Mouse (Mus musculus) lung, embryonic 14.5 days (tissue): Measurements from ENCODE around the gene Cdc42se2. TPM values are rescaled to one million over a fixed set of nuclear protein-coding genes. Genes with fewer than 3 reads are reported as not detected.

Experiments used
- ATAC-seq: fragments of 200-750 bp; cut with Nextera tagmentation; 2 replicates; pipeline ENCODE4 v1.8.0; 2017; ENCODE audit warnings: mild to moderate bottlenecking, moderate TSS enrichment, moderate library complexity; ENCODE audit not compliant: insufficient read depth
- DNase-seq: peaks from one replicate; pipeline ENCODE4 v3.0.0-alpha.2; 2015
- H3K27ac ChIP-seq: fragments of 300-500 bp; sonication (generic); 2 replicates; pipeline ENCODE4 v1.5.1; 2014; ENCODE audit warnings: low read depth, mild to moderate bottlenecking, moderate library complexity
- H3K27me3 ChIP-seq: fragments of 300-500 bp; sonication (generic); 2 replicates; pipeline ENCODE4 v1.6.1; 2014; ENCODE audit warnings: low read length, control low read depth; ENCODE audit not compliant: insufficient read depth
- H3K36me3 ChIP-seq: fragments of 300-500 bp; sonication (generic); 2 replicates; pipeline ENCODE4 v1.6.1; 2014; ENCODE audit warnings: control low read depth; ENCODE audit not compliant: insufficient read depth
- H3K4me1 ChIP-seq: fragments of 300-500 bp; sonication (generic); 2 replicates; pipeline ENCODE4 v1.6.1; 2014; ENCODE audit warnings: antibody characterized with exemption, control low read depth; ENCODE audit not compliant: insufficient read depth
- H3K4me2 ChIP-seq: fragments of 300-500 bp; sonication (generic); 2 replicates; pipeline ENCODE4 v1.6.1; 2014; ENCODE audit warnings: mild to moderate bottlenecking
- H3K4me3 ChIP-seq: fragments of 300-500 bp; sonication (generic); 2 replicates; pipeline ENCODE4 v1.5.1; 2014; ENCODE audit warnings: low read depth, low read length
- H3K9ac ChIP-seq: fragments of 300-500 bp; sonication (generic); 2 replicates; pipeline ENCODE4 v1.6.1; 2014
- H3K9me3 ChIP-seq: fragments of 300-500 bp; sonication (generic); 2 replicates; pipeline ENCODE4 v1.6.1; 2016; ENCODE audit warnings: low read depth, low read length, control low read depth
- CTCF ChIP-seq: IDR thresholded peaks from 2 replicates; pipeline ENCODE4 v1.5.1; 2016; ENCODE audit warnings: antibody characterized with exemption, low read depth
- WGBS: fragments of 180-500 bp; shearing (Covaris S2); extraction: QIAGEN DNeasy Blood & Tissue Kit; methylation state at CpG from one replicate; pipeline ENCODE4 v1.1.7; 2014; 5-methylcytosine and 5-hydroxymethylcytosine counted together
- polyA plus RNA-seq: library from polyadenylated mRNA; unstranded; fragments of >200 nt; fragmentation: Nextera tagmentation; extraction: Ambion mirVana; gene quantifications from 2 replicates; pipeline ENCODE4 v1.2.1, GENCODE M21; 2014

Cdc42se2 gene
- polyA plus RNA-seq, 1 experiment from 2014 or later = 90.0 TPM

GRCm38 (mm10) chr11:54755148-54755664 lies 32.3 kb downstream of the Cdc42se2 start:
- no peak for TF ChIP-seq CTCF
- no peak overlapping the region for H3K4me2 ChIP-seq
- H3K4me3 ChIP-seq = no peak overlapping the region
- 83% methylated on average over 5 of the region's 5 CpGs for WGBS
- peaks cover 18% of the 10 kb centered on the region; the same call in 1 of the 2 replicates for H3K36me3 ChIP-seq
- no peak overlapping the region for H3K27ac ChIP-seq
- DNase-seq = no peak
- H3K4me1 ChIP-seq = no peaks in the 10 kb centered on the region; the same call in 1 of the 2 replicates
- no peaks in the 10 kb centered on the region for H3K9me3 ChIP-seq
- no peak for ATAC-seq
- H3K9ac ChIP-seq = no peak overlapping the region
- no peaks in the 10 kb centered on the region for H3K27me3 ChIP-seq

GRCm38 (mm10) chr11:54754301-54755147 lies 33.0 kb downstream of the Cdc42se2 start:
- Histone ChIP-seq H3K4me3 (no peak overlapping the region), H3K4me2 (no peak overlapping the region), H3K27ac (no peak overlapping the region), H3K27me3 (no peaks in the 10 kb centered on the region), H3K9me3 (no peaks in the 10 kb centered on the region), H3K9ac (no peak overlapping the region), H3K4me1 (no peaks in the 10 kb centered on the region; the same call in 1 of the 2 replicates), H3K36me3 (peaks cover 20% of the 10 kb centered on the region; the same call in 1 of the 2 replicates)
- no peak for TF ChIP-seq CTCF
- DNase-seq = no peak
- ATAC-seq = no peak
- 87% methylated on average over 10 of the region's 10 CpGs for WGBS

- H3K4me3 ChIP-seq = no peak overlapping the region
- H3K9ac ChIP-seq = no peak overlapping the region
- H3K27me3 ChIP-seq = no peaks in the 10 kb centered on the region
- no peaks in the 10 kb centered on the region for H3K4me1 ChIP-seq
- peaks cover 26% of the 10 kb centered on the region; the same call in 1 of the 2 replicates for H3K36me3 ChIP-seq
- no peak for TF ChIP-seq CTCF
- H3K27ac ChIP-seq = no peak overlapping the region
- H3K9me3 ChIP-seq = no peaks in the 10 kb centered on the region
- no peak overlapping the region for H3K4me2 ChIP-seq
- ATAC-seq (no peak), DNase-seq (no peak)
- WGBS = 56% methylated on average over 4 of the region's 4 CpGs
Observed at GRCm38 (mm10) chr11:54751502-54751901, 36.0 kb downstream of the Cdc42se2 start.

- no peak for TF ChIP-seq CTCF
- ATAC-seq (no peak), DNase-seq (no peak)
- Histone ChIP-seq H3K9me3 (no peaks in the 10 kb centered on the region), H3K9ac (no peak overlapping the region), H3K4me1 (no peaks in the 10 kb centered on the region), H3K4me2 (no peak overlapping the region), H3K36me3 (peaks cover 17% of the 10 kb centered on the region; the same call in 1 of the 2 replicates), H3K27ac (no peak overlapping the region), H3K4me3 (no peak overlapping the region), H3K27me3 (no peaks in the 10 kb centered on the region)
Observed at GRCm38 (mm10) chr11:54748891-54749290, 38.6 kb downstream of the Cdc42se2 start.

DNA sequence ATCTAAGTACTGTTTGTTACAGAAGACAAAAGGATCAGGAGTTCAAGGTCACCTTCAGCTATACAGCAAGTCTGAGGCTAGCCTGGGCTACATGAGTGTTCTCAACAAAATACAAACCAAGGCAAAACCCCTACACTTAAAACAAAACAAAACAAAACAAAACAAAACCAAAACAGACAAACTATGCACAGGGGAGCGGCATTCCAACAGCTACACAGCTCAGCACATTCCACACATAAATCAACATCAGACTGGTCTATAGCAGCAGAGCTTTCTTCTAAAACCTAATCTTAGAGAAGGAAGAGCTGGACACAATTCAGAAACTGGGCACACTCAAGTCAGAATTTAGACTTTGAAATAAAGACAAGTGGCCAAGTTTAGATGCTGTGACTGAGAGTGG lies 43.2 kb downstream of the Cdc42se2 start:
- WGBS = 93% methylated on average over 1 of the region's 1 CpGs
- Histone ChIP-seq H3K4me3 (no peak overlapping the region), H3K27me3 (no peaks in the 10 kb centered on the region), H3K4me2 (no peak overlapping the region), H3K27ac (no peak overlapping the region), H3K4me1 (no peaks in the 10 kb centered on the region), H3K9me3 (no peaks in the 10 kb centered on the region), H3K9ac (no peak overlapping the region), H3K36me3 (peaks cover 13% of the 10 kb centered on the region; the same call in 1 of the 2 replicates)
- ATAC-seq (no peak), DNase-seq (no peak)
- TF ChIP-seq CTCF = no peak

- WGBS = 85% methylated on average over 2 of the region's 2 CpGs
- no peaks in the 10 kb centered on the region for H3K9me3 ChIP-seq
- no peak for TF ChIP-seq CTCF
- DNase-seq (no peak), ATAC-seq (no peak)
- H3K4me2 ChIP-seq = no peak overlapping the region
- H3K27me3 ChIP-seq = no peaks in the 10 kb centered on the region
- H3K4me1 ChIP-seq = no peaks in the 10 kb centered on the region
- no peak overlapping the region for H3K9ac ChIP-seq
- peaks cover 15% of the 10 kb centered on the region; the same call in 1 of the 2 replicates for H3K36me3 ChIP-seq
- no peak overlapping the region for H3K27ac ChIP-seq
- H3K4me3 ChIP-seq = no peak overlapping the region
Observed at GRCm38 (mm10) chr11:54741330-54741729, 46.1 kb downstream of the Cdc42se2 start.

GRCm38 (mm10) chr11:54739012-54739750 lies 48.3 kb downstream of the Cdc42se2 start:
- Histone ChIP-seq H3K9ac (no peak overlapping the region), H3K9me3 (no peaks in the 10 kb centered on the region), H3K27ac (no peak overlapping the region), H3K4me2 (no peak overlapping the region), H3K4me1 (no peaks in the 10 kb centered on the region), H3K4me3 (no peak overlapping the region), H3K27me3 (no peaks in the 10 kb centered on the region), H3K36me3 (peaks cover 24% of the 10 kb centered on the region; the same call in 1 of the 2 replicates)
- no peak for TF ChIP-seq CTCF
- DNase-seq (no peak), ATAC-seq (no peak)
- WGBS = 90% methylated on average over 4 of the region's 4 CpGs
